37 mouse cellular contexts compared by ENCODE assay signal in the genomic region with DNA sequence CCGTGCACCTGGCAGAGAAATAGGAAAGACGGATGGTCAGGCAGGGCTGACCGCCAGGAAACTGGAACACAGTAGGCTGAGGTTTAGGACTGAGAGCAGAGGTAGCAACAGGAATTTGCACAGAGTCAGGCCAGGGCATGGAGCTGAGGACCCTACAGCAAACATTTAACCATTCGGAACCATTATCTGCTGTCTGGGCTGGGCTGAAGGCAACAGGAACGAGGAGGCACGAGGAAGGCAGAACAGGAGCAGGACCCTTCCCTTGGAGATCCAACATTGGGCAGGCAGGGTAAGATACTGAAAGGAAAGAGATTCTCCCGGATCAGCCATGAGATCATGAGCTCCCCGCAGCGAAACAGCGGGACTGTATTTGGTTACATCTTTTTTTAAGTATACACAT. TPM values are rescaled to one million over a fixed set of nuclear protein-coding genes. Genes with fewer than 3 reads are reported as not detected.
"Had no signal": no experiment of that assay in that cellular context is flagged by ENCODE, and none has a peak within 500 bp of the region (broad histone marks: within the 10 kb centered on the region; RNA-seq: fewer than 3 reads in every experiment).

No protein-coding gene starts in this region.

- H3K9me3 ChIP-seq: heart, embryonic 10.5 days; hindbrain, embryonic 10.5 days; intestine, embryonic 15.5 days; limb, embryonic 10.5 days; liver, embryonic 13.5 days; liver, embryonic 15.5 days had no signal

- H3K9ac ChIP-seq: heart, embryonic 12.5 days; hindbrain, embryonic 12.5 days; hindbrain, embryonic 14.5 days; intestine, embryonic 15.5 days; limb, embryonic 12.5 days; liver, embryonic 13.5 days; liver, embryonic 15.5 days had no signal

- DNase-seq: gastrocnemius, postnatal 25 days; heart, postnatal 10 days; heart, postnatal 4 days; kidney, adult 18-20 months; kidney, adult 8-10 months; kidney, postnatal 10 days; kidney, postnatal 25 days; kidney, postnatal 4 days; liver; liver, embryonic 13.5 days had no signal

- H3K4me2 ChIP-seq: hindbrain, embryonic 12.5 days; hindbrain, embryonic 14.5 days; limb, embryonic 12.5 days; liver, embryonic 11.5 days; liver, embryonic 13.5 days; liver, embryonic 15.5 days had no signal

- H3K27ac ChIP-seq: heart, embryonic 10.5 days; hindbrain, embryonic 10.5 days; hindbrain, embryonic 12.5 days; hindbrain, embryonic 14.5 days; intestine, embryonic 15.5 days; layer of hippocampus, adult 2 months; left cerebral cortex, adult 2 months; limb, embryonic 10.5 days; limb, embryonic 12.5 days; liver, embryonic 13.5 days; liver, embryonic 15.5 days had no signal

- ATAC-seq: hindbrain, embryonic 16.5 days; inflammation-experienced regulatory T-cells, adult 6 months; intestine, embryonic 15.5 days; intestine, postnatal 0 days had no signal

- H3K36me3 ChIP-seq: heart, embryonic 10.5 days; heart, embryonic 12.5 days; hindbrain, embryonic 10.5 days; hindbrain, embryonic 12.5 days; intestine, embryonic 15.5 days; limb, embryonic 10.5 days; limb, embryonic 12.5 days; liver, embryonic 13.5 days; liver, embryonic 15.5 days had no signal

- H3K4me3 ChIP-seq: hindbrain, embryonic 12.5 days; intestine, embryonic 15.5 days; layer of hippocampus, adult 2 months; left cerebral cortex, adult 2 months; limb, embryonic 10.5 days; liver, embryonic 13.5 days; liver, embryonic 15.5 days had no signal

RNA-seq across cellular contexts. Expression of a gene that starts 2.4 kb away (rescaled TPM):
- total RNA-seq: granulocyte monocyte progenitor cell, adult 5-6 weeks; layer of hippocampus, adult 2 months; layer of hippocampus, postnatal 10 days; layer of hippocampus, postnatal 25 days; left cerebral cortex, adult 2 months; left cerebral cortex, postnatal 36 days had no signal
- polyA plus RNA-seq: hindbrain, embryonic 10.5 days; hindbrain, embryonic 12.5 days; hindbrain, embryonic 14.5 days; inflammation-experienced regulatory T-cells, adult 6 months; kidney, embryonic 14.5 days; kidney, embryonic 16.5 days; liver, embryonic 11.5 days; liver, embryonic 13.5 days; liver, embryonic 15.5 days had no signal

RNA-seq across cellular contexts. Expression of a gene that starts 5.7 kb away (rescaled TPM):
- total RNA-seq: granulocyte monocyte progenitor cell, adult 5-6 weeks; layer of hippocampus, adult 2 months; left cerebral cortex, adult 2 months; left cerebral cortex, postnatal 14 days; left cerebral cortex, postnatal 36 days had no signal

RNA-seq across cellular contexts. Expression of a gene that starts 12.8 kb away (rescaled TPM):
- total RNA-seq: gastrocnemius, postnatal 10 days; gastrocnemius, postnatal 4 days; granulocyte monocyte progenitor cell, adult 5-6 weeks; heart, adult 8-10 months; heart, postnatal 10 days; heart, postnatal 25 days; heart, postnatal 4 days; layer of hippocampus, adult 2 months; left cerebral cortex, adult 2 months; left cerebral cortex, postnatal 14 days; left cerebral cortex, postnatal 36 days had no signal
- polyA plus RNA-seq: heart, embryonic 10.5 days; heart, embryonic 12.5 days; heart, embryonic 14.5 days; inflammation-experienced regulatory T-cells, adult 6 months; intestine, postnatal 0 days; kidney, embryonic 14.5 days; kidney, embryonic 16.5 days; limb, embryonic 10.5 days; limb, embryonic 12.5 days; liver, embryonic 13.5 days; liver, embryonic 15.5 days had no signal
